Mouse (Mus musculus) layer of hippocampus, postnatal 36 days (tissue): ENCODE results near the gene Scn5a. TPM values are rescaled to one million over a fixed set of nuclear protein-coding genes. Genes with fewer than 3 reads are reported as not detected.
A peak's percentile ranks its signal among the peaks of the same experiment; 100 is the strongest.

ENCODE experiments used
- DNase-seq, 2 experiments: peaks; one replicate each; pipeline ENCODE4 v3.0.0; 2022
- total RNA-seq, 2 experiments: library from RNA; stranded (reverse); gene quantifications; 2 replicates each; pipeline ENCODE4 v1.2.3; 2021

The Scn5a gene
- total RNA-seq, 2 experiments from 2014 or later, result 0.91 to 1.2 TPM

DNA sequence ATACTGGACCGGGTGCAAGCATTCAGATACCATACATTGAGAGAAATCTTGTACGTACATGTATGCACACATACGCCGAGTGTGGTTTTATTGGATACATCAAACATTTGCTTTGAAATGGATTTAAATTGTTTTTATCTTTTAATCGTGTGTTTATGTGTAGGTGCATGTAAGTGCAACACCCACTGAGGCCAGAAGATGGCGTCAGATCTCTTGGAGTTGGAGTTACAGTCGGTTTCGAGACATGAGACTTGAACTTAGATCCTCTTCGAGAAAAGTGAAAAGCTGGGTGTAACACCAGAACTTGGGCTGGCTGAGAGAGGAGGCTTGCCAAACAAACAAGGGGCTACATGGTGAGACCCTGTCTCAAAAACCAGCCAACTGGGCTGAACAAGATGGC, 75.2 kb downstream of the Scn5a start:
- no peak for DNase-seq

DNA sequence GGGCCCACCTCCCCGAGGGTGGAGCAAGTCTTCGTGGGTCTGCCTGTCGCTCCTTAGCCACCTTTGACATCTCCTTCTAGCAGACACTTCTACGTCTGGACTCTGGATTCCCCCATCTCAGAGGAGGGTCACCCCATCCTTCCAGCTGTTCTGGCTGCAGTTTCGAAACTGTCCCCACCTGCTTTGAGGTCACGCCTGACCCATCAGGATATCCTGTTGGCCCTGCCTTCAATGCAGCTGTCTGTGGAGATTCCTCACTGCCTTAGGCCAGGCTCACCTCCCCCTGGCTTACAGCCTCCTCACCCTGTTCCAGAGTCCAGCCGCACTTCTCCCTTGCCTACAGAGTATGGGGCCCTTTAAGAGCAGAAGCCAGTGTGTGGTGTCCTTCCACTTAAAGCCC, 79.9 kb downstream of the Scn5a start:
- DNase-seq, result no peak

DNA sequence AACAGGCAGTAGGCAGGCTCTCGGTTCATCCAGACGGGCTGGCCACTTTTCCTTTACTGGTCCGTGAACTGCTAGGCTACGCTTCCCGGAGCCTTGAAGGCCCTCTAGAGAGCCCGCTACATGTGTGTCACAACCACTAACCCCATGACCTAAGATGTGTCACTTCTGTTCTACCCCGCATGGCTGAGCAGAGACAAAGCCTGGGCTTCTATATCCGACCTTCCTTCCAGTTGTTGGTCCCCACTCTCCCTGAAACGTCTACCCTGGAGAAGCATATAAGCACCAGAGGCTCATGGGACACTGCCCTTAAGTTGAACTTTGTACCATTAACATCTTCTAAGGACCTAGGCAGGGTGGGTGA, 80.6 kb downstream of the Scn5a start:
- DNase-seq, result no peak

DNA sequence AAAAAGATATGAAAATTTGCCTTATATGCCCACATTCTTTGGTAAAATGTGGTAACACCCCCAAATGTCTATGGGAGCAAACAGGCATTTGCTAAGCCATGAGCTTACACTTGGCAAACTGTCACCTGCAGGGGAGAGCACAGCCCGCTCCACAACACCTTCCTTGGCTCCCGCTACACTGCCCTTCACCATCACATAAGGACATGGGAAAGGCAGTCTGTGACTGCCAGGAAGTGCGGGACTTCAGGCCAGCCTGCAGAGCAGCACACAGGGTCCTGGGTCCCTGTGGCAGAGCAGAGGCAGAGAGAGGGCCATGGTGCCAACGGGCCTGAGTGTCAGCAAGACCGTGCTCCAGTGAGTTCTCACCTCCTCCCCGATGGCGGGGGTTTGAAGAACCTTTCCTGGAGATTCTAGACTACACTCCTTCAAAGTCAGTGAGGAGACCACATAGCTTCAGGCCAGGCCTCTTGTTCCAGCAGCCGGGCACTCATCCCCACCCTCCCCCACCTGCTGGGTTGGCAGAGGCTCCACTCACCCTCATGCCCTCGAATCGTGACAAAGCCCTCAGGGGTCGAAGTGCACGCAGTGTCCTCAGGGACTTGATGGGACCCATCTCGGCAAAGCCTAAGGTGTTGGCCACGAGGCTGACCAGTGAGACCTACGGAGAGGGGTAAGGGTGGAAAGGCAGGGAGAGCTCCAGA, 81.1 kb downstream of the Scn5a start:
- no peak for DNase-seq

DNA sequence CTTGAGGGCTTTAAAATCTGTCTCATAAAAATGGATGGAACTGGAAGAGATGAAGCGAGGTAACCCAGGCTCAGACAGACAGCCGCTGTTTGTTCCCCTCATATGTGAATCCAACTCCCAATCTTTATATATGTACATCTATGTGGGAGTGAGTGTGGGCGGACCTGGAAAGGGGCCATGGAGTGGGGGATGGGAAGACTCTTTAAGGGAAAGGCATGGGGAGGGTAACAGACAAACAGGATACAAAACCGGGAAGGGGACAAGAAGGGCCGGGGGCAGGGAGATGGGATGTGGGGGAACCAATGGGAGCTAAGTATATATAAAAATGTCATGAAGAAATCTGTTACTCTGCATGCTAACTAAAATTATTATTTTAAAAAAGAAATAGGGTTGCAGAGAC, 81.9 kb downstream of the Scn5a start:
- no peak for DNase-seq

DNA sequence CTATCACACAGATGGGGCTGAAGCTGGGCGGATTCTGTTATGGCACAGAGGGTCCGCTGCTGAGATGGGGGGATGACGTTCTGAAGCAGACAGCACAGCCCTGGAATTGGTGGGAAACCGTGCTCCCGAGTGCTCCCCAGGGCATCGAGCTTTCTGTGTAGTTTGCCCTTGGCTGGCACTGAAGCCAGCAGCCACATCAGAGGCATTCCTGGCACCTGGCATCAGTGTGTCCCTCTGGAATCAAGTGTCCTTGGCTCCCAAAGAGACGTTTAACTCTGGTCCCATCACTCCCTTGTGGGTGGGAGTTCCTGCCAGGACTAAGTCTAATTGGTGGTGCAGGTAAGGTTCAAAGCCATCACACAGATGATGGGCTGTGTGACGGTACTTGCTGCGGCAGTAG, 82.5 kb downstream of the Scn5a start:
- no peak for DNase-seq

DNA sequence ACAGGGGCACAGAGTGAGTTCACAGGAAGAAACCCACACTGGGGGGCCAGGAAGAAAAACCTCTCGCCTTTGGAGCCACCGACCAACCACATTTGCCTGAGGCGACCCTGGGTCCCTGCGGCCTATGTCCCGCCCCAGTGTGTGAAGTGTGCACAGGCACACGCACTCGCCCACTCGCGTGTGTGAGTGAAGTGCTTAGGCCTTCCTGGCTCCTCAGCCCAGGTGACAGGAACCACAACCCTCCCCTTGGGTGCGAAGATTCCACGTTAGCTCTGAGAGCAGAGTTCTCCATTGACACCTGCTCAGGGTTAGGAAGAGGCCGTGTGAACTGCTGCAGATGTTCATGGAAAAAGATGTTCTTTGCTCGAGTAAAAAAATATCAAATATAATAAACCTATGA, 93.9 kb downstream of the Scn5a start:
- no peak for DNase-seq

DNA sequence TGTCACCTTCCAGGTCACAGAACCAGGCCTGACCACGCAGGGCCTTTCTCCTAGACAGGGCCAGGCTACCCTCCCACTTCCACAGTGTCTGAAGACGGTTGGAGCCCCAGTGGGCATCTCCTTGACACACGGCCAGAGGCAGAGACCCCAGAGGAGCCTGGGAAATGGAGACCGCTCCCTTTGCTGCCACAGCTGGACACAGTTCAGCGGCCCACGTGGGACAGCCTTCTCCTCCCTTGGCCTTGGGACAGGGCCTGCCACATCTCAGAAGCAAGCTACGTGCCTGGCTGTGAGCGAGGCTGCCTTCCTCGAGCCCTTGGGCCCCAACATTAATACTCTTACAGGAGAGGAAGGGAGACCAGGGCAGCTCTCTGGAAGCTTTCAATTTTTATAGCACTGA, 94.4 kb downstream of the Scn5a start:
- DNase-seq, result no peak

DNA sequence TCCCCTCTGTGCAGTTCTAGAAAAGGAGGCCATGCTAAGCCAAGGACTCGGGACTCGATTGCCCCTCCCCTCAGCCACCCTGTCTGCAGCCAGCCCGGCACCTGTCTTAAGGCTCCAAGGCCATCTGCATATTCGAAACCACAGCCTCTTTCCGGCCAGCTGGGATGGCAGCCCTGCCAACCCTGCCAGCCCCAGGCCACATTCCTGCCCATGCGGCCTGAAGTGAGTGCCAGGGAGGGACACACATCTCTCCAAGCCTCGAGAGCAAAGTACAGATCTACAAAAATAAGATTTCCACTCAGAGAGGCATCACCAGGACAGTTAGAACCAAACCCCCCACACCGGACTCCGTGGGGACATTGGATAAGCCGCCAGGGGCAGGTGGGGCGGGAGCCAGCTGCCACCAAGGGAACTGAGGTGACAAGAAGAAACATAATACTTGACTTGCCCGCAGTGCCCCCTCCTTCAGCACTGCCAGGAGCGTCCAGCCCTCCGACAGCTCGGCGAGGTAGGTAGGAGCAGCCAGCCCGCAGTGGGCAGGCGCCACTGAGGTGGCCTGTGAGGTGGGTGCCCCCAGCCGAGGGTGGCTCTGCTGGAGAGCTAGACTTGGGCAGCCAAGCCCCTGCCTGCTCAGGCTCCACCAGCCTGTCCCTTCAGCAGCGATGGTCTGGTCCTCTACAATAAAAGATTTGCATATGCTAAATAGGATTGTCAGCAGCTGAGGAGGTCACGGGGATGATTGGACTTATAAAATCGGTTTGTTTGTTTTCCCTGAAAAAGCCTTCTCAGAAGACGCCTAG, 95.1 kb downstream of the Scn5a start:
- DNase-seq, result no peak

DNA sequence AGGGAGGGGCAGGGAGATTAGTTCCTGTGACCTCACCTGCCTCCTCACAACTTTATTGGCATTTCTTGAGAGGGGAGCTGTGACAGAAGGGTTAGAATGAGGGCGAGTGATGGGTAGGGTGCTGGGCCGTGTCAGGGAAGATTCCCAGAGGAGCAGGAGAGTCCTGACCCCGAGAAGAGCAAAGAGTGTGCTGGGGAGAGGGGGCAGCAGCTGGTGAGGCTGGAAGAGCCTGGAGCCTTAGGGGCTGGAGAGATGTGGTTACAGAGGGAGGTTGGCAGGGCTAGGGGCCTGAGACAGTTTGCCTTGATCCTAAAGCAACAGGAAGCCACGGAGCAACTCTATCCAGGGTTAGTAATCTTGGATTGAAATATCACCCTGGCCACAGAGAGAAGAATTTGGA, 97.2 kb downstream of the Scn5a start:
- DNase-seq, result no peak

DNA sequence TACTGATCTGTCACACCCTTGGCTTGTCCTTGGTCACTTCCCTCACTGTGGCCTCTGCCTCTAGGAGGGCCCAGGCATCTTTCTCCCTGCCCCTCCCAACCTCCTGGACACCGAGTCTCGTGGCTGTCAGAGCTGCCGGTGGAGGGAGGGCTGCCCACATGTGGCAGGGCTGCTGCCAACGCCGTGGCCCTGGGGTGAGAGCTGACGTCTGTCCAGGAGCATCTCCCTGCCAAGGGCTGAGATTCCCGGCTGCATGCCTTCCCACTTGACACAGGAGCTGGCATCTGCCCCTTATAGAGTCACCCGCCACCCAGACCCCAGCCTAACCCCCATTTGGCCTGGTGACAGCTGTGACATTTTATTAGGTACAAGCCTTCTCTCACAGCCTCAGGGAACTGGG, 99.5 kb downstream of the Scn5a start:
- DNase-seq, result no peak

DNA sequence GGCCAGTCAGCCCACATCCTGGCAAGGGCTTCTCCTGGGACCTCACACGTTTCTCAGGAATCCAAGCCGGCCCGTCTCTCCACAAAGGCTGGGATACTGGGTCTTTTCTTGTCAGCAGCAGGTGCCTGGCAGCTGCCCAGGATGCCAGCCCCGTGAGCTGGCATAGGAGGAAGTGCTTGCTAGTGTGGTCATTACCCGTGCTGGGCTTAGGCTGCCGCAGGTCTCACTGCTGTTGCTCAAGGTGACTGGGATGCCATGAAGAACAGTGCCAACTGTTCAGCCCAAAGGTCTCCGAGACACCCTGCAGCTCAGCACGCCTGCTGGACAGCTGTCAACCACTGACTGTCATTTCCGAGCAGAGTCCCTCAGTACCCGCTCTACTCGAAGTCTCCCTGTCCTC, 100.5 kb downstream of the Scn5a start:
- DNase-seq, result no peak

DNA sequence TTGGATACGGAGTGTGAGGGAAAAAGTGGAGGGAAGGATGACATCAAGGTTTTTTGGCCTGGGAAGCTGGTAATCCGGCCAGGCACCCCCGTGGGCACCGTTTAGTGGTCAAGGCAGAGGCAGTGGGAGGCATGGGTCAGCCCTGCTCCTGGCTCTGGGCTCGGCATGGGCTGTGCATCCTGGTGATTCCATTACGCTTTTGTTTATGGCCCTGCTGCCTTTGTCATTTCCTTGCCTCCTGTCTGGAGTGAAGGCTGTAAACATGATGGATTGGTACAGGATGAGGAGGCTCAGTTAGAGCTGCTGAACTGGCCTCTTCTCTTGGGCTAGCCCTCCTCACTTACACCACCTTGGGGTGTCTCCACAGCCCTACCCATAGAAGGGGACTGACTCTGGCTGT, 101.1 kb downstream of the Scn5a start:
- DNase-seq, result no peak

DNA sequence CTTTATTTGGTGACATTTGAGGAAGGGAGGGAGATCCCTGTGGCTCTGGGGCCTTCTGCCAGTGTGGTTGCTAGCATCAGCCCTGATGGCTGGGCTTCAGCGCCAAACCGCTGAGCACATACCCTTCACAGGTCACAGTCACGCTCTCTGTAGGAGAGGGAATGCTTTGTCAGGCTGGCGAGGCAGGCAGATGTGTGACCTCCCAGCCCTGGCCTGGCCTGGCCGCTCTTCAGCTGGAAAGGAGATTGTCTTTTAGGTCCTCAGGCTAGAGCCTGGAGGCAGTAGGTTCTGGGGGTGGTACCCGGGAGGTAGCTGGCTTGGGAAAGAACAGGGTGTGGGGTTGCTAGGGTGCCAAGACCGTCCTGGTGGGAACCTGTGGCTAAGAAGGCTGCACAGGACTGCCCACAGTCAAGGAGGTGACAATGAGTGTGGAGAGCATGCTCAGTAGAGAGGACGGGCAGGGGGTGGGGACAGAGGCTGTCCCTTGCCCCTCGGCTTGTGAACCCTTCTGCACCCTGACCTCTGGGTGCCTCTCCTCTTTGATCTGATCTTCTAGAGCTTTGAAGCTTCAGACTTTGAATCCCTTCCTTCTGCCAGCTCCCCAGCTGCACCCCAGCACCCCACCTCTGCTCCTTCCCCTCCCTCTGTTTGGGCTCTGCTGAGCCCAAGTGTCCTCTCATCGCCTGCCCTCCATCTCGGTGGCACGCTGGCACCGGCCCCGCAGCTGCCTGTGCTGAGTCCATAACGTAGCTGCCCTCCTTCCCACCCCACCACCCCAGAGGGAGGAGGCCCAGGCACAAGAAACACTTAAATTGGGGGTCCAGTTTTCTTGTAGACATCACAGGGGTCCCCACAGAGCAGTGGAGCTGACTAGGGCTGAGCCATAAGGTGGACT, 103.9 kb downstream of the Scn5a start:
- no peak for DNase-seq

DNA sequence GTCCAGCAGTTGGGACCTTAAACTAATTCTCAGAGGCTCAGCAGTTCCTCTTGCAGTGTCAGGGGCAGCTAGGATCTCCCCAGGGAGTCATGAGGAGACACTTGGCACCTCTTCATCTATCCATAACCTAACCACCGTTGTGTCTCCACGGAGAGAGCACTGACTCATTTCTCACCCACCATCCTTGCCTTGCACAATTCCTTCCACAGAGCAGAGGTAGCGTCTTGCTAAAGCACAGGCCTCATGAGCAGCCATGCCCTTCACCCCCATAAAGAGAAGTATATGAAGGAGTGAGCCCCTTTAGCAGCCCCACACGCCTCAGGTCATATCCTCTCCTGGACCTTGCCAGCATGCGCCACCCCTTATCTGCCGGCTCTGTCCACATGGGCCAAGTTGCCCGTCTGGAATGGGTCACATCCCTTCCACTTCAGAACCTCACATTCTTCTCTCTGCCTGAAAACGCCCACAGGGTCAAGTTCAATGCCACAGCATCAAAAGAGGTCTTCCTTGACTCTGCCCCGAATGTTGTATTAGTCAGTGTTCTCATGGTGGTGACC, 105.1 kb downstream of the Scn5a start:
- DNase-seq, result no peak

DNA sequence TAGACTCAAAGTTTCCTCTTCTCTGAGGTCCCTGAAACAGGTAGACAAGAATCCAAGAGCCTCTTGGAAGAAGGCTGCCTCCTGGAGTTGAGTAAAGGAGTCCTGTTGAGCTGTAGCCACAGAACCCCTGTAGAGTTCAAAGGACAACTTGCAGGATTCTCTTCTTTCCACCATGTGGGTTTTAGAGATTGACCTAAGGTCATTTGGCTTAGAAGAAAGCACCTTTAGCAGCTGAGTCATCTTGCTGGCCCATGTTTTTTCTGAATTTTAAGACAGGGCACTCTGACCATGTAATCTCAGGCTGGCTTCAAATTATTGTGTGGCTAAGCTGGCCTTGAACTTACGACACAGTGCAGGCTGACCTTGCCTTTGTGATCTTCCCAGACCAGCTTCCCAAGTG, 105.8 kb downstream of the Scn5a start:
- no peak for DNase-seq

DNA sequence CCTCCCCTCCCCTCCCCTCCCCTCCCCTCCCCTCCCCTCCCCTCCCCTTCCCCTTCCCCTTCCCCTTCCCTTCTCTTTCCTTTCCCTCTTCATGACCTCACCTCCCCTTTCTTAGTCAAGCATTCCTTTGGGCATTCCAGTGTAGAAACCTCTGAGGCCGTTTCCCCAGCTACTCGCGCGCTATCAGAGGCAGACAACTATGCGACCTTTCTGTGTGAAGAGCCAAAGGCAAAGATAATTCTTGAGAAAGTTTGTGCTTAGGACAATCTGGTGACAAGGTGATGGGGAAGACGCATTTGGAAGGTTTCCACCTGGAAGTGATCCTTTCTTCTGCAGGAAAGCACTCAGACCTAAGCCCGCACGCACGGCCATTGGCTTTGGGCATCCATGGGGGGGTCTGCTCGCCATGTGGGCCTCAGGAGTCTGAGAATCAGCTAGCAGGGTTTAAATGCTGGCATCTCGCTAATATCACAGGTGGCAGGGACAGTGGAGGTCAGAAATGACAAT, 106.4 kb downstream of the Scn5a start:
- DNase-seq, result no peak

DNA sequence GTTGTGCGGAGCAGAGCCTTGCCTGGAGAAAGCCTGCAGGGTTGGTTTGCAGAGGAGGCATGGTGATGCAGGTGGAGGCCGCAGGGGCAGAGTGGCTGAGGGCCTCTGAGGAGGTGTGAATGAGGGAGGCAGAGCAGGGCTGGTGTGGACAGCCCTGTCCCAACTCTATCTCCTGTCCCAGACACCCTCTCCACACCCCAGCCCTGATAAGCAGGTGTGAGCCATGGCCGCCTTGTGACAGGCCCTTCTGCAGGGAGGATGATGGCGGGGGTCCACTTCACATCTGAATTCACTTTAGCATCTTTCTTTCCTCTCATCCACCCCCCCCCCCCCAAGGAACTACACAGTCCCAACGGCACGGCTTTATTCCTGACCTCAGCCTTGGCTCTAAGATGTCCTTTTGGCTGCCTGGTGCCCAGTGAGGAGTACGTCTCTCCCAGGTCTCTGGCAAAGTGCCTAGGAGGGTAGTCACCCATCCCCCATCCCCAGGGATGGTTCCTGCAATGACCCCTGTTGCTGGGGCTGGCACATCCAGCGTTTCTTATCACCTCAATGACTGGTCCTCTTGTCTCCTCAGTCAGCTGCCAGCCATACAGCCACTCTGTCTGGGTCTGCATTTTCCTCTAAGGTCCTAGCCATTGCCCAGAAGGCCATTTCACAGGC, 109.0 kb downstream of the Scn5a start:
- no peak for DNase-seq

DNA sequence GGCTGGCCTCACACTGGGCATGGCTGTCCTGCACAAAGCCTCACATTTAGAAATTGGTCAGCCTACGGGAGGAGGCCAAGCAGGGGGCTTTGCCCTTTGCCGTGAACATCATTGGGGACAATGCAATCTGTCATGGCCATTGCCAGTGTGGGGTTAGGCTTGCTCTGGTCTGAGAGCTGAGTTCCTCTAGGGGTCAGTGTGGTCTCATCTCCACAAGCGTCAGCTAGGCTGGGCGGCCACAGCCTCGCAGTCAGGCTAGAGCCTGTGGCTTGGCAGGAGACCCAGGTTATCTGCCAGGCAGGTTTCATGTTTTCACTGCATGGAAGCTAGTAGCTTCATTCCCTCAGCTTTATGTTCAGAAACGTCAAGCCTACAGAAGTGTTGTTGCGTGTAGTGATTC, 113.2 kb downstream of the Scn5a start:
- no peak for DNase-seq

DNA sequence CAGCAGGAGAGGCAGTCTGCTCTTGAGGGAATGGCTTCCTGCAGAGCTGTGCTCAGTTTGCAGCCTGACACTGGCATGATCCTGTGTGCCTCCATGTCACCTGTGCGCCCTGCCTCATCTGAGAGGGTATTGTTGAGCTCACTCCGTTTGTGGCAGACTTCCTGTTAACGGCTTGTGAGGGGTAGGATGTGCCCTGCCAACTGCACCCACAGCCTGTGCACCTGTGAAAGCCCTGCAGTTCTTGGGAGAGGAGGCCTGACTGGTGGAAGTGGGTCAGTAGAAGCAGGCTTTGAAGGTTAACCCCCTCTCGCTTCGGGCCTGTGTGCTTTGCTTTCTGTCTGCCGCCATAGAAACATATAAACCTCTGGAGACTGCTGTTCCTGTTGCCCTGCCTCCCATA, 113.8 kb downstream of the Scn5a start:
- DNase-seq, result no peak

DNA sequence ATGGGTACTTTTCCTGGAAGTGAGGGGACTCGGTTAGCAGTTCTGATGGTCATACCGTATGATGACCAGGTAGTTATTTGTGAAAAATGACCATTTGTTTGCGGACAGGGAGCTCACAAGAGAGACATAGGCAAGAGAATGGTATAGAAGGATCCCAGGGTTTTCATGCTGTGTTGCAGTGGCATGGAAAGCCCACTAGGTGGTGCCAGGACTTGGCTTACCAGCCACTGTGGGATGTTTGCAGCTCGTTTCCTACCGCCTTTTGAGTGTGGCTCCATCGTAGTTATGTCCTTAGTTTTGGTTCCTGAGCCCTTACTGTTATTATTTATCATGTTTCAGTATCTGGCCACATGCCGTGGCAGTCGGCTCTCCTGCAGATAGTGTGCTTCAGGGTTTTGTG, 118.4 kb downstream of the Scn5a start:
- peak; percentile 59 to 66 for DNase-seq

DNA sequence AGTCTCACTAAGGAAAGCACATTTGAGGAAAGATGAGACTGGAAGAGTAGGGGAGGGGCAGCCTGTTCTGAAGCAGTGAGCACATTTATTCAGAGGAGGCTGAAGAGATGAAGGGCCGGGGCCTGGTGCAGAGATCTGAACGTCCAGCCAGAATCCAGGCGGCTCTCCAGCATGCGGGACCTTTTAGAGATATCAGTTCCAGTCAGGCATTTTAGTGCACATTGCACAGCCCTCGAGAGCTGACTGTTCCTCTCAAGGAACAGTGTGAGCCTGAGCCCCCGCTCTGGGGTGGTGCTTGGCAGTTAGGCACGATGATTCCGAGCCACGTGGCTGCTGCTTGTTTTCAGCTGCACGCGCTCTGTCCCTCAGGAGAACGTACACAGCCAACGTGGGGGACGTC, 121.7 kb downstream of the Scn5a start:
- peak in 1 of 2 experiments; percentile 31 for DNase-seq
